Mouse (Mus musculus): Measurements from ENCODE around the gene Chmp5.
A peak's percentile ranks its signal among the peaks of the same experiment; 100 is the strongest.
"Not testable (repeated sequence)": the region's sequence is repeated elsewhere in the genome, so short reads cannot be mapped to it uniquely, and the experiment has no call there.

The Chmp5 gene

GRCm38 (mm10) chr4:40948160-40948708 is at the start of gene Chmp5, which contains the start of gene Bag1:
Gene Chmp5, plus strand, starts transcription at chr4:40948407.
Gene Bag1, minus strand, starts transcription at chr4:40948294.
- peak; percentile 99 for DNase-seq

GRCm38 (mm10) chr4:40898476-40899044 is 49.6 kb upstream of the Chmp5 start:
- no peak for DNase-seq

GRCm38 (mm10) chr4:40899264-40899663 is 48.9 kb upstream of the Chmp5 start:
- DNase-seq, result no peak

GRCm38 (mm10) chr4:40900071-40900470 is 48.1 kb upstream of the Chmp5 start:
- DNase-seq, result no peak

GRCm38 (mm10) chr4:40900612-40901011 is 47.6 kb upstream of the Chmp5 start:
- DNase-seq, result no peak

- no peak for DNase-seq
Observed at GRCm38 (mm10) chr4:40906298-40906697, 41.9 kb upstream of the Chmp5 start.

- no peak for DNase-seq
Observed at GRCm38 (mm10) chr4:40908261-40908969, 39.8 kb upstream of the Chmp5 start.

- no peak for DNase-seq
Observed at GRCm38 (mm10) chr4:40914287-40914867, 33.8 kb upstream of the Chmp5 start.

- no peak for DNase-seq
Observed at GRCm38 (mm10) chr4:40915947-40916346, 32.3 kb upstream of the Chmp5 start.

- no peak for DNase-seq
Observed at GRCm38 (mm10) chr4:40916592-40917155, 31.5 kb upstream of the Chmp5 start.

- no peak for DNase-seq
Observed at GRCm38 (mm10) chr4:40919785-40920184, 28.4 kb upstream of the Chmp5 start, which contains the start of gene Spink4. Gene Spink4, plus strand, starts transcription at chr4:40920052.

- DNase-seq, result no peak
Observed at GRCm38 (mm10) chr4:40920576-40920975, 27.6 kb upstream of the Chmp5 start.

GRCm38 (mm10) chr4:40921288-40921687 is 26.9 kb upstream of the Chmp5 start:
- DNase-seq, result no peak

GRCm38 (mm10) chr4:40923087-40923651 is 25.0 kb upstream of the Chmp5 start:
- no peak for DNase-seq

GRCm38 (mm10) chr4:40925568-40925967 is 22.6 kb upstream of the Chmp5 start:
- DNase-seq, result no peak

- no peak for DNase-seq
Observed at GRCm38 (mm10) chr4:40929046-40929445, 19.2 kb upstream of the Chmp5 start.

GRCm38 (mm10) chr4:40933694-40934093 is 14.5 kb upstream of the Chmp5 start:
- no peak for DNase-seq

- DNase-seq, result not testable (repeated sequence)
Observed at GRCm38 (mm10) chr4:40934369-40934768, 13.8 kb upstream of the Chmp5 start.

- no peak for DNase-seq
Observed at GRCm38 (mm10) chr4:40936175-40936839, 11.9 kb upstream of the Chmp5 start.

- DNase-seq, result no peak
Observed at GRCm38 (mm10) chr4:40938793-40939192, 9.4 kb upstream of the Chmp5 start.

- no peak for DNase-seq
Observed at GRCm38 (mm10) chr4:40943651-40944050, 4.6 kb upstream of the Chmp5 start.

GRCm38 (mm10) chr4:40946516-40947121 is 1.6 kb upstream of the Chmp5 start:
- DNase-seq, result no peak

Measured in cerebellum, adult 11 months (tissue).